Mouse (Mus musculus): Measurements from ENCODE around the gene Speg. TPM values are rescaled to one million over a fixed set of nuclear protein-coding genes. Genes with fewer than 3 reads are reported as not detected.

The Speg gene
- polyA plus RNA-seq, 1 experiment from 2014 or later = 16.7 TPM

- WGBS = 85% methylated on average over 3 of the region's 3 CpGs
- Histone ChIP-seq H3K9me3 (replicated peaks; ENCODE audit: control insufficient read depth, low read length) (no peaks in the 10 kb centered on the region), H3K27me3 (ENCODE audit: control insufficient read depth, insufficient read depth, low read length) (no peaks in the 10 kb centered on the region), H3K27ac (replicated peaks; ENCODE audit: low read depth, low read length) (no peak overlapping the region), H3K36me3 (replicated peaks; ENCODE audit: control insufficient read depth, insufficient read depth, low read depth, low read length) (no peaks in the 10 kb centered on the region), H3K4me2 (ENCODE audit: low read depth, low read length) (no peak overlapping the region), H3K4me3 (ENCODE audit: low read depth, low read length) (no peak overlapping the region), H3K4me1 (ENCODE audit: control insufficient read depth, insufficient read depth, low read length) (peaks cover under 1% of the 10 kb centered on the region; the same call in 1 of the 2 replicates), H3K9ac (replicated peaks; ENCODE audit: low read length) (no peak overlapping the region)
- ATAC-seq (replicated peaks; ENCODE audit: insufficient number of reproducible peaks, low FRiP score, low TSS enrichment, low read depth) = no peak
- DNase-seq (ENCODE audit: low spot score) = no peak
Observed at GRCm38 (mm10) chr1:75405547-75405946, 30.4 kb downstream of the Speg start.

- Histone ChIP-seq H3K27ac (replicated peaks; ENCODE audit: low read depth, low read length) (no peak overlapping the region), H3K4me1 (ENCODE audit: control insufficient read depth, insufficient read depth, low read length) (no peaks in the 10 kb centered on the region), H3K4me3 (ENCODE audit: low read depth, low read length) (no peak overlapping the region), H3K9ac (replicated peaks; ENCODE audit: low read length) (no peak overlapping the region), H3K9me3 (replicated peaks; ENCODE audit: control insufficient read depth, low read length) (no peaks in the 10 kb centered on the region), H3K36me3 (replicated peaks; ENCODE audit: control insufficient read depth, insufficient read depth, low read depth, low read length) (no peaks in the 10 kb centered on the region), H3K4me2 (ENCODE audit: low read depth, low read length) (no peak overlapping the region), H3K27me3 (ENCODE audit: control insufficient read depth, insufficient read depth, low read length) (no peaks in the 10 kb centered on the region)
- ATAC-seq (replicated peaks; ENCODE audit: insufficient number of reproducible peaks, low FRiP score, low TSS enrichment, low read depth) (no peak), DNase-seq (ENCODE audit: low spot score) (no peak)
- WGBS = 93% methylated on average over 15 of the region's 15 CpGs
Observed at GRCm38 (mm10) chr1:75406173-75406572, 31.1 kb downstream of the Speg start.

GRCm38 (mm10) chr1:75407056-75407455, 32.0 kb downstream of the Speg start:
- ATAC-seq (replicated peaks; ENCODE audit: insufficient number of reproducible peaks, low FRiP score, low TSS enrichment, low read depth) (no peak), DNase-seq (ENCODE audit: low spot score) (no peak)
- no peaks in the 10 kb centered on the region for H3K36me3 ChIP-seq (replicated peaks; ENCODE audit: control insufficient read depth, insufficient read depth, low read depth, low read length)
- no peaks in the 10 kb centered on the region for H3K27me3 ChIP-seq (ENCODE audit: control insufficient read depth, insufficient read depth, low read length)
- no peak overlapping the region for H3K4me2 ChIP-seq (ENCODE audit: low read depth, low read length)
- H3K9ac ChIP-seq (replicated peaks; ENCODE audit: low read length) = no peak overlapping the region
- no peaks in the 10 kb centered on the region for H3K4me1 ChIP-seq (ENCODE audit: control insufficient read depth, insufficient read depth, low read length)
- H3K27ac ChIP-seq (replicated peaks; ENCODE audit: low read depth, low read length) = no peak overlapping the region
- no peak overlapping the region for H3K4me3 ChIP-seq (ENCODE audit: low read depth, low read length)
- 94% methylated on average over 9 of the region's 9 CpGs for WGBS
- no peaks in the 10 kb centered on the region for H3K9me3 ChIP-seq (replicated peaks; ENCODE audit: control insufficient read depth, low read length)

- Histone ChIP-seq H3K4me1 (ENCODE audit: control insufficient read depth, insufficient read depth, low read length) (no peaks in the 10 kb centered on the region), H3K9ac (replicated peaks; ENCODE audit: low read length) (no peak overlapping the region), H3K36me3 (replicated peaks; ENCODE audit: control insufficient read depth, insufficient read depth, low read depth, low read length) (no peaks in the 10 kb centered on the region), H3K27ac (replicated peaks; ENCODE audit: low read depth, low read length) (no peak overlapping the region), H3K27me3 (ENCODE audit: control insufficient read depth, insufficient read depth, low read length) (no peaks in the 10 kb centered on the region), H3K4me3 (ENCODE audit: low read depth, low read length) (no peak overlapping the region), H3K9me3 (replicated peaks; ENCODE audit: control insufficient read depth, low read length) (no peaks in the 10 kb centered on the region), H3K4me2 (ENCODE audit: low read depth, low read length) (no peak overlapping the region)
- WGBS = 86% methylated on average over 4 of the region's 4 CpGs
- DNase-seq (ENCODE audit: low spot score) (no peak), ATAC-seq (replicated peaks; ENCODE audit: insufficient number of reproducible peaks, low FRiP score, low TSS enrichment, low read depth) (no peak)
Observed at GRCm38 (mm10) chr1:75408210-75408609, 33.1 kb downstream of the Speg start.

- WGBS = 91% methylated on average over 7 of the region's 7 CpGs
- no peaks in the 10 kb centered on the region for H3K36me3 ChIP-seq (replicated peaks; ENCODE audit: control insufficient read depth, insufficient read depth, low read depth, low read length)
Observed at GRCm38 (mm10) chr1:75409950-75410349, 34.9 kb downstream of the Speg start.

GRCm38 (mm10) chr1:75412196-75412595, 37.1 kb downstream of the Speg start:
- Histone ChIP-seq H3K9ac (replicated peaks; ENCODE audit: low read length) (no peak overlapping the region), H3K27ac (replicated peaks; ENCODE audit: low read depth, low read length) (no peak overlapping the region), H3K27me3 (ENCODE audit: control insufficient read depth, insufficient read depth, low read length) (no peaks in the 10 kb centered on the region), H3K9me3 (replicated peaks; ENCODE audit: control insufficient read depth, low read length) (no peaks in the 10 kb centered on the region), H3K4me1 (ENCODE audit: control insufficient read depth, insufficient read depth, low read length) (no peaks in the 10 kb centered on the region), H3K4me3 (ENCODE audit: low read depth, low read length) (no peak overlapping the region), H3K36me3 (replicated peaks; ENCODE audit: control insufficient read depth, insufficient read depth, low read depth, low read length) (no peaks in the 10 kb centered on the region), H3K4me2 (ENCODE audit: low read depth, low read length) (no peak overlapping the region)
- 90% methylated on average over 3 of the region's 3 CpGs for WGBS
- DNase-seq (ENCODE audit: low spot score) = no peak
- ATAC-seq (replicated peaks; ENCODE audit: insufficient number of reproducible peaks, low FRiP score, low TSS enrichment, low read depth) = no peak

More at GRCm38 (mm10) chr1:75409950-75410349, 34.9 kb downstream of the Speg start:
- Histone ChIP-seq H3K4me1 (ENCODE audit: control insufficient read depth, insufficient read depth, low read length) (no peaks in the 10 kb centered on the region), H3K27me3 (ENCODE audit: control insufficient read depth, insufficient read depth, low read length) (no peaks in the 10 kb centered on the region), H3K27ac (replicated peaks; ENCODE audit: low read depth, low read length) (no peak overlapping the region), H3K4me3 (ENCODE audit: low read depth, low read length) (no peak overlapping the region), H3K9me3 (replicated peaks; ENCODE audit: control insufficient read depth, low read length) (no peaks in the 10 kb centered on the region), H3K4me2 (ENCODE audit: low read depth, low read length) (no peak overlapping the region), H3K9ac (replicated peaks; ENCODE audit: low read length) (no peak overlapping the region)
- ATAC-seq (replicated peaks; ENCODE audit: insufficient number of reproducible peaks, low FRiP score, low TSS enrichment, low read depth) = no peak
- no peak for DNase-seq (ENCODE audit: low spot score)

- Histone ChIP-seq H3K4me2 (ENCODE audit: low read depth, low read length) (no peak overlapping the region), H3K27me3 (ENCODE audit: control insufficient read depth, insufficient read depth, low read length) (no peaks in the 10 kb centered on the region), H3K4me3 (ENCODE audit: low read depth, low read length) (no peak overlapping the region), H3K4me1 (ENCODE audit: control insufficient read depth, insufficient read depth, low read length) (no peaks in the 10 kb centered on the region), H3K9me3 (replicated peaks; ENCODE audit: control insufficient read depth, low read length) (no peaks in the 10 kb centered on the region), H3K36me3 (replicated peaks; ENCODE audit: control insufficient read depth, insufficient read depth, low read depth, low read length) (no peaks in the 10 kb centered on the region), H3K9ac (replicated peaks; ENCODE audit: low read length) (no peak overlapping the region), H3K27ac (replicated peaks; ENCODE audit: low read depth, low read length) (no peak overlapping the region)
- DNase-seq (ENCODE audit: low spot score) (no peak), ATAC-seq (replicated peaks; ENCODE audit: insufficient number of reproducible peaks, low FRiP score, low TSS enrichment, low read depth) (no peak)
- 56% methylated on average over 3 of the region's 3 CpGs for WGBS
Observed at GRCm38 (mm10) chr1:75413749-75414148, 38.7 kb downstream of the Speg start.

GRCm38 (mm10) chr1:75421794-75422193, 46.7 kb downstream of the Speg start:
- WGBS = 4% methylated on average over 17 of the region's 20 CpGs
- Histone ChIP-seq H3K4me1 (ENCODE audit: control insufficient read depth, insufficient read depth, low read length) (peaks cover 18% of the 10 kb centered on the region), H3K9me3 (replicated peaks; ENCODE audit: control insufficient read depth, low read length) (no peaks in the 10 kb centered on the region), H3K27ac (replicated peaks; ENCODE audit: low read depth, low read length) (no peak overlapping the region), H3K4me3 (ENCODE audit: low read depth, low read length) (peak overlapping the region; percentile 37), H3K36me3 (replicated peaks; ENCODE audit: control insufficient read depth, insufficient read depth, low read depth, low read length) (no peaks in the 10 kb centered on the region), H3K4me2 (ENCODE audit: low read depth, low read length) (peak overlapping the region; percentile 48), H3K27me3 (ENCODE audit: control insufficient read depth, insufficient read depth, low read length) (peaks cover 21% of the 10 kb centered on the region), H3K9ac (replicated peaks; ENCODE audit: low read length) (no peak overlapping the region)
- DNase-seq (ENCODE audit: low spot score) = peak; percentile 14
- ATAC-seq (replicated peaks; ENCODE audit: insufficient number of reproducible peaks, low FRiP score, low TSS enrichment, low read depth) = no peak

Measured in embryonic facial prominence, embryonic 11.5 days (tissue).